Mouse (Mus musculus) hematopoietic stem cell, adult 5-6 weeks (primary cell): Measurements from ENCODE around the gene Cdkl5. TPM values are rescaled to one million over a fixed set of nuclear protein-coding genes. Genes with fewer than 3 reads are reported as not detected.
"Not testable (repeated sequence)": the region's sequence is repeated elsewhere in the genome, so short reads cannot be mapped to it uniquely, and the experiment has no call there.

ENCODE experiments used
- ATAC-seq, 2 experiments: fragments of 125-278 bp in 1 of 2; replicated peaks in 1 of 2; 2 replicates each; pipeline ENCODE4 v1.8.0; 2016 to 2017; ENCODE audit warnings: inconsistent platforms in 2 of 2, mild to moderate bottlenecking in 2 of 2, moderate number of reproducible peaks in 2 of 2, low read depth in 1 of 2, moderate TSS enrichment in 1 of 2; ENCODE audit not compliant: low FRiP score in 2 of 2, poor library complexity in 2 of 2, severe bottlenecking in 2 of 2, insufficient read depth in 1 of 2, low TSS enrichment in 1 of 2
- total RNA-seq: library from RNA; stranded (forward); fragments of 172-1452, 232-1000 nt; gene quantifications from 2 replicates; pipeline ENCODE4 v1.2.3, GENCODE M21; 2017

Gene Cdkl5
- total RNA-seq, 1 experiment from 2014 or later: 2.7 TPM

- ATAC-seq: no peak
Observed at GRCm38 (mm10) chrX:160773033-160773432, 221.5 kb downstream of the Cdkl5 start.

GRCm38 (mm10) chrX:160769622-160770021 lies 224.9 kb downstream of the Cdkl5 start:
- ATAC-seq: not testable (repeated sequence)

GRCm38 (mm10) chrX:160767713-160768112 lies 226.8 kb downstream of the Cdkl5 start, which contains the start of gene Rs1:
TSS of gene Rs1 (plus strand) at chrX:160768013.
- ATAC-seq: no peak

GRCm38 (mm10) chrX:160766233-160766616 lies 228.3 kb downstream of the Cdkl5 start:
- peak; percentile 74 to 85; a peak in 3 of 4 replicates for ATAC-seq

GRCm38 (mm10) chrX:160765389-160766232 lies 228.9 kb downstream of the Cdkl5 start:
- peak; percentile 94 to 99 for ATAC-seq

- ATAC-seq: 0 out of 4 replicates have a peak, but pooled peaks of 1 of the 2 experiments have one; percentile 12
Observed at GRCm38 (mm10) chrX:160750808-160751207, 243.7 kb downstream of the Cdkl5 start.

- ATAC-seq: no peak
Observed at GRCm38 (mm10) chrX:160748653-160749052, 245.9 kb downstream of the Cdkl5 start.

GRCm38 (mm10) chrX:160745399-160745798 lies 249.1 kb downstream of the Cdkl5 start:
- ATAC-seq: no peak

GRCm38 (mm10) chrX:160735650-160736049 lies 258.9 kb downstream of the Cdkl5 start, which contains the start of gene Ppef1:
TSS of gene Ppef1 (minus strand) at chrX:160735765.
- ATAC-seq: no peak

Other genes with a start within 250 kb of the Cdkl5 start
- not detected in 2 replicates for gene Rs1, start 226.7 kb downstream of the Cdkl5 start, total RNA-seq
- 1.0 TPM in 1 of 2 replicates, not detected in the other for gene Gja6, start 87.7 kb downstream of the Cdkl5 start, total RNA-seq
- gene Scml2, start 122.5 kb upstream of the Cdkl5 start, total RNA-seq: 5.0 and 5.6 TPM in 2 replicates